Mouse (Mus musculus) yolk sac, embryonic 10.5 days (tissue): Measurements from ENCODE around the gene Ces3a.
"Not testable (repeated sequence)": the region's sequence is repeated elsewhere in the genome, so short reads cannot be mapped to it uniquely, and the experiment has no call there.

Experiments
- DNase-seq: peaks from one replicate; pipeline ENCODE4 v3.0.0-alpha.2; 2017; ENCODE audit warnings: low spot score

The Ces3a gene

DNA sequence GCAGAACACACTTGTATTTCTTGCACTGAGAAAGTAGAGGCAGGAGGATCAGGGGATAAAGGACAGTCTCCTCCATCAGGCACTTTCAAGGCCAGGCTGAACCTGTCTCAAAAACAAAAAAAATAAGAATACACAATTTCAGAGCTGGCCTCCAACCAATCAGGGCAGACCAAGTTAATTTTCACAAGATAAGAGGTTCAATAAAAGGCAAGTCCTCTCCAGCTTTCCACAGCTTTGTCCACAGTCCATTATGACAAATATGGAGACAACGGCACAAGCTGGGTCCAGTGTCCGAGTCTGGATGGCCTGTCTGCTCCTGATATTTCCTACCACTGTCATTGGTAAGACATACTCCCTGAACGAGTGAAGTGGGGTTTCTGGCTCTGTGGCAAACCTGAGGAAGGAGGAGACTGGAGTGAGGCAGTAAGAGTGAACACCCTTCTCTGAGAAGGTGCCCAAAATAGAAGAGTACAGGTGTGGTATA is at the start of gene Ces3a:
TSS of gene Ces3a (plus strand) at position 231 of the 484 bp plus-strand sequence.
- no peak for DNase-seq

DNA sequence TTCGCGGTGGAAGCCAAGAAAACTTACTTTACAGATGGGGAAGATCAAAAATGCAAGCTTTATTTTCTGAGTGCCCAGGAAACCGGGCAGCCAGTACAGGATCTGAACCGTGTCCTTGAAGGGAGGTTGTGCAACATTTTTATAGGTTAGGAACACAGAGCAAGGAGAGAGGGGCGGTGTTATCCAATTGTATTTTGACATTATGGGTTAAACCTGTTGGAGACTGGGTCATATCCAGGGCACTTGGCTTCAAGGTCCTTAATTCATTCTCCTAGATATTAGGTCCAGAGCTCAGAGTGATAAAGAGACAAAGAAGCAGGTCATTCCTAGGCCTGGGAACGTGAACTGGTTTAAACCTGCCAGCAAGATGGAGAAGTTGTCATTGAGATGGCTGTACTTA is 49.2 kb upstream of the Ces3a start:
- no peak for DNase-seq

DNA sequence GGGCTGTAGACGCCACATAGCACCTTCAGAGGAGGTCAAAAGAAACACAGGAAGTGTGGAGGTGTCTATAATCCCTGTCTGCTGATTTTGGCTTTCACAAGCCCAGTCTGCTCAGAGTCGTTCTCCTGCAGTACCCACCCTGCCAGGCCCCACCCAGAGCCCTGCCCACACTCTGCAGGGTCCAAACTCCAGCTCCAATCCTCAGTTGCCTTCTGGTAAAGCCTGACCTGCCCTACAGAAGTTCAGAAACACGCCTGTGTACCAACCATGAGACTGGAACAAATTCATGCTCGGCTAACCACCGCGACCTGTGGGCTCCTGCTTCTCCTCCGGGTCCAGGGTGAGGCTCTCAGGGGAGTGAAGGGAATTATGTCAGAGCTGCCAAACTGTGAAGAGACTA is 47.8 kb upstream of the Ces3a start, which contains the start of gene Ces2h:
TSS of gene Ces2h (plus strand) at position 268 of the 400 bp plus-strand sequence.
- no peak for DNase-seq

DNA sequence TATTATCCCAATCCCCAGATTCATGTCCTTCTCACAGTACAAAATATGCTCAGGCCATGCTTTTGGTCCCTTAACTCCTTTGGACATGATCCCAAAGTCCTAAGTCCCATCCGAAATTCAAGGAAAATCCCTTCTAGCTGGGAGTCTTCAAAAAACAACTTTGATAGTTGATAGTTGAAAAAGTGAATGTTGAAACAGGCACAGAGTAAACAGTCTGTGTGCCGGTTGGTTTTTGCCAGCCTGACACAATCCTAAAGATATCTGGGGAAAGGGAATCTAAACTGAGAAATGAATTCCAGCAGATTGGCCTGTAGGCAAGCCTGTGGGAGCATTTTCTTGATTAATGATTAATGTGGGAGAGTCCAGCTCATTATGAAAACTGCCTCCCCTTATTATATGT is 38.4 kb upstream of the Ces3a start:
- no peak for DNase-seq

DNA sequence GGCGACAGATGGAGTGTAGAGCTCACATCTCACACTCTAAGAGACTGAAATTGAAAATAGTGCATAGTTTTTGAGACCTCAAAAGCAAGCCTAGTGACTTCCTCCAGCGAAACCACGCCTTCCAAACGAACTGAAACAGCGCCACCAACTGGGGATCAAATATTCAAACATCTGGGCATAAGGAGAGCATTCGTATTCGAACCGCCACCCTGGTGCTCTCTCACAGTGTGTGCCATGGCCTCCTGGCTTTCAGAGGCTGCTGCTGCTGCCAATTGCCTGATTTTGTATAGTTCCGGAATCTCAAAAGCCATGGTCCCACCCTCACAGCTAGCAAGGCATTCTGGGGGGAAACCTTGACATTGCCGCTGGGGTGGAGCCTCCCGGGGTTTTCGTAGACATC is 37.3 kb upstream of the Ces3a start:
- no peak for DNase-seq

DNA sequence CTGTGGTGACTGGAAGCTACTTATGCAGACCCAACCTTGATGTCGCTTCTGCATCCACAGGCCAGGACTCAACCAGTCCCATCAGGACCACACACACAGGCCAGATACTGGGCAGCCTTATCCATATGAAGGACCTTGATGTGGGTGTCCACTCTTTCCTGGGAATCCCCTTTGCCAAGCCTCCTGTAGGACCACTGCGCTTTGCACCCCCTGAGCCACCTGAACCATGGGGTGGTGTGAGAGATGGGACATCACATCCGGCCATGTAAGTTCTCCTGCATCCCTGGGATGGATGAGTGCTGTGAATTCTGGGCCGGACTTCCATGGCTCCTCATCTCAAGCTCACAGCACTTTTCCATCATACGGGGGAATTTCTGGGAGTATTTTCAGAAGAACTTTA is 34.0 kb upstream of the Ces3a start:
- DNase-seq, result no peak

DNA sequence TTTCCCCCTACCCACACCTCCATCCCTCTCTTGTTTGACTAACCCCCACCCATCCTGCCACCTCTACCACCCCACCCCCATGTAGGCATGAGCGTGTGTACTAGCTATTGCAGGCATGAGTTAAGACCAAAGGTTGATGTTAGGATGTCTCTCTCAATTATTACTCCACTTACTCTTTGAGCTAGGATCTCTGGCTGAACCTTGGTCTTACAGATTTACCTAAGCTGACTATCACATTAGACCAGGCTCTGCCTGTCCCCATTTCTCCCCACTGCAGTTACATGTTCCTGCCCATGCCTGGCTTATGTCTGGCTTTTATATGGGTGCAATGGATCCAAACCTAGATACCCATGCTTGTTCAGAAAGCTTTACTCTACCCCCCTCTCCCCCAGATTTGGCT is 26.4 kb upstream of the Ces3a start:
- no peak for DNase-seq

DNA sequence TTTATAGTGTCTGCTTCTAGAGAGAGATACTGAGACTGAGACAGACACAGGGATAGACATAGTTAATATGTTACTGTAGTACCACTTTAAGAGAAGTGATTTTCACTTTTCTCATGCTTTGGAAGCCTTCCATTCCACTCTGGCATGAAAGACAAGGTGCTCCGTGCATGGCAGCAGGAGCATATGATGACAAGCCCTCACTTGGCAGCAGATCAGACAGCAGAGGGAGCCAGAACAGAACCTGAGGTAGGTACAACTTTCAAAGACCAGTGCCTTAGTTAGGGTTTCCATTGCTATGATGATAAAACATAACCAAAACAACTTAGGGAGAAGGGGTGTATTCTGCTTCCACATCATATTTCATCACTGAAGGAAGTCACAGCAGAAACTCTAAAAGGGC is 25.3 kb upstream of the Ces3a start:
- no peak for DNase-seq

DNA sequence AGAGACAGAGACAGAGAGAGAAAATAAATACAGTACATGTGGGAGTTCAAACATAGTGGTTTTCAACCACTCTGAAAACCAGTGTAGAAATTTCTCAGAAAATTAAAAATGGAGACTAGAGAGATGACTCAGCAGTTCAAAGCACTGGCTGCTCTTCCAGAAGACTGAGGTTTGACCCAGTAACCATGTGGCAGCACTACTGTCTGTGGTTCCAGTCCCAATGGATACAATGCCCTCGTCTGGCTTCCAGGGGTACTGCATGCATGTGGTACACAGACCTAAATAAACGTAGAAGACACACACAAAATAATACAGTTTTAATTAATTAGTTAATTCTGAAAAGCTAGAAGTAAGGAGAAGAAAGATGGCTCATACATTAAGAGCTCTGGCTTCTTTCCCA is 23.4 kb upstream of the Ces3a start:
- DNase-seq, result no peak

DNA sequence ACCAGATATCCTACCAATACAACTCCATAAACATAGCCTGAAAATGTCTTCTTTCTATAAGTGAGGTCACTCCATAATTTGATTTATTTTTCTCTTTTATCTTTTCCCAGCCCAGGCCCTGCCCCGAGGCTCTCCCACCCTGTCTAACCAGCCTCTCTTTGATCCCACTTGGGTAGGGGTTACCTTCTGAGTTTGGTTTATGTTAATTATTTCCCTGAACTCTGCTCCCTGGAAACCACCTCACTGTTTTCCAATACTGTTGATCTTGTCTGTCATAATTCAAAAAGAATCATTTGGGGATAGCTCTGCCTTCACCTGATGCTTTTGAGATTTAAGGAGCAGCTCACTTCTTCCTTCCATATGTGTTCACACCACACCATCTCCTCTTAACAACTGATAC is 4.9 kb upstream of the Ces3a start:
- no peak for DNase-seq

DNA sequence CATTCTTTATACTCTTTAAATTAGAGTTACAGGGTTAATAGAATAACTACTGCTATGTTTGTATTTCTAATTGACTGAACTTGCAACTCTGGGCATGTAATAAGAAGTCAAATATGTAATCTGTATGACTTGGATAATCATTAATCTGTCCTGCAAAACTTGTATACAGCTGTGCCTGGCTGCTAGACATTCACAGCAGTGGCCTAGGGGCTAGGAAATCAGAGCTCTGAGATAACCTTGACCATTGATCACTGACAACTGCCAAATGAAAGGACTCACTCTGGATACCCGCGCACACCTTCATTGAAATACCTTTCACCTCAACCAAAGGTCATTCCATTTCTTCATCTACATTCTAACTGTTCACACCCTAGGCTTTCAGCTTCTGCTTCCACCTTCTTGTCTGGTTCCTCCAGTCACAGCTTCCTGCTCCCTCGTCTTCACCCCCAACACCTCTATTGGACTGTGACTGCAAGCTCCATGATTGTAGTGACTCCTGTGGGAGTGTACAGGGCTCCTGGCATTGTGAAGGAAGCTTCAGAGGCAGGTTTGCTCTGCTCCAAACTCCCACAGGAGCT is 2.5 kb upstream of the Ces3a start:
- no peak for DNase-seq

DNA sequence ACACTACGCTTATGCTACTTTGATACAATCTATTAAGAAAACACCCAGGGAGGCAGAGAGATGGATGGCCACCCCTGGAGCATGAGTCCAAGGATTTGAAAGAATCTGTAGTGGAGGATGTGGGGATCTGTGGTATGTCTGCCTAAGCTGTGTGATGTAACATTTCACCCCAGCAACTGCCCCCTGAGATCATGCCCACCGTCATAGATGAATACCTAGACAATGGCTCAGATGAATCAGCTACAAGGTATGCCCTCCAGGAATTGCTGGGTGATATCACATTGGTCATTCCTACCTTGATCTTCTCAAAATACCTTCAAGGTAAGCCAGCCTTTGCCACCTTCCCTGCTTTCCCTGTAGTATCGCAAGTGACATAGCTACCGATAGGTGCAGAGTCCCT is 7.8 kb downstream of the Ces3a start:
- DNase-seq, result no peak

DNA sequence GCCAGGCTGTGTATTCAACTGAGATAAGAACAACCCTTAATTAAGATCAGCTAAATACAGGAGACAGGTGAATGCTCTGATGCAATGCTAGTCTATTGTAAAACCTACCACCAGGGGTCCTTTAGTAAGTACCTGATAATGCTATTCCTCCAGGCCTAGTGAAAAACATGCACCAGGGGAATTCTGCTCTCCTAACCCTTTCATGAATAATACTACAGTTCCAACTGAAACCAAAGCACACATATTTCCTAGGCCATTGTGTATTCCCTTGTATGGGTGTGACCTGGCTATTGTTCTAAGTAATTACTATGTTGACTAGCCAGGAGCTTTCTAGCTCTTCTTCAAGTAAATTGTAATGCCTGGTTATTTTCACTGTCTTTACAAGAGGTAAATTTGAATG is 11.7 kb downstream of the Ces3a start:
- no peak for DNase-seq

DNA sequence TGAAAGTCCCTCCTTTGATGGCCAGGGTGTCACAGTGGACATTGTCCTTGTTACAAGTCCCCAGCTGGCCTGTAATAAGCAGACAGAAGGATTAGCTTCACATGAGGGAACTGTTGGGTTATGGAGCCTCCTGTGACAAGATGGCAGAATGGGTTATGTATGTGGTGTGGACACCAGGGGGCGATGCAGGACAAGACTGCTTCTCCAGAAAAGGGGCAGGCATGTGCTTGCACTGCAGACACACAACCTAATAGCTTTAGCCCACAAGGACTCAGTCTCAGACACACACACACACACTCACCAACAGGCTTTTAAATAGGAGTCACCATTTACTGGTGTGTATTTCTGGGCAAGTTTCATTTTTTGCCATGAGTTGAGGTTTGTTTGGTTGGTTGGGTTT is 18.4 kb downstream of the Ces3a start:
- peak; percentile 76 for DNase-seq

DNA sequence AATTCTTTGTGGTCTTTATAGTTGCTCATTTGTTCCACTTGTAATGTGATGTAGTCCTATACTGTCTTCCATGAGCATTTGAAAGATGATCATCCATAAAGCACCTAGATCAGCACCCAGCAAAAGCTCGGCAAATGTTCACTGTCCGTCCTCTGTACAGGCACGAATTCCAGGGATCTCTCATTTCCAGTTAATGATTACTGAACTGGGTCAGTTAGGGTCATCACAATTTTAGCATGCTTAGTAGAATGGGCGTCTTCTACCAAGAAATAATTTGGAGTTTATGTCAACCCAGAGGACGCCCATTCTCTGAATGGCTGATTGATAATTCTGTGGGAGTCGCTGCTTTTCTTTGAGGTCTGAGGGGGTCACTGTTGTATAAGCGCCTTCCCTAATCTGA is 19.5 kb downstream of the Ces3a start:
- DNase-seq, result not testable (repeated sequence)

DNA sequence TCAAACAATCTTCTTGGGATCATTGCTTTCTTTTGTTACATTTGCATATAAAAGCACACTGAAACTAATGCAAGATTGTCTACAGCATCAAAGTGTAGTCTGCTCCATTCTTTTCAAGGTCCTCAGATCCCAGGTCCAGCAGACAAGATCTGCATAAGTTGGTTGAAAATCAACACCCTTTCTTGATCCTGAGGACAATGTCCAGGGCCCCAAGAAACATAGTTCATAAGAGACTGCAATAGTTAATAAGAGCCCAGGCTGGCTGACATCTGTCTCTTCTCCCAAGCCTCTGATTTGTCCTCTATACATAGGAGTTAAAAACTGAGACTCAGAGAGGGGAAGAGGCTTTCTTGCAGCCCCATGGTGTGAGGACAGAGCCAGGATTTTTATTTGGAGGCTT is 20.6 kb downstream of the Ces3a start:
- no peak for DNase-seq

DNA sequence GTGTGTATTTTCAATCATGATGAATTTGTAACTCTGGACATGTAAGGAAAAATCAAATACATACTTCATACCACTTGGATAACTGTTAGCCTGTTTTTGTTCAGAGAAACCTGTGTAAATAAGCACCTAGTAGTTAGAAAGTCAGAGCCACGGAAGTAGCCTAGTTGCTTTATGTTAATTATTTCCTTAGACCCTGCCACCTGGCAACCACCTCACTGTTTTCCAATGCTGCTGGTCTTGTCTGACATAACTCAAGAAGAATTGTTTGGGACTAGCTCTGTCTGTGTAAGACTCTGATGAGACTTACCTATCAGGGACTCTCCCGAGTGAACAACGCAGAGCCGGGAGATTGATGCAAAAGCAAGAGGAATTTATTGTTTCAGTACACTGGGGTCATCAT is 28.2 kb downstream of the Ces3a start:
- DNase-seq, result peak; percentile 29

DNA sequence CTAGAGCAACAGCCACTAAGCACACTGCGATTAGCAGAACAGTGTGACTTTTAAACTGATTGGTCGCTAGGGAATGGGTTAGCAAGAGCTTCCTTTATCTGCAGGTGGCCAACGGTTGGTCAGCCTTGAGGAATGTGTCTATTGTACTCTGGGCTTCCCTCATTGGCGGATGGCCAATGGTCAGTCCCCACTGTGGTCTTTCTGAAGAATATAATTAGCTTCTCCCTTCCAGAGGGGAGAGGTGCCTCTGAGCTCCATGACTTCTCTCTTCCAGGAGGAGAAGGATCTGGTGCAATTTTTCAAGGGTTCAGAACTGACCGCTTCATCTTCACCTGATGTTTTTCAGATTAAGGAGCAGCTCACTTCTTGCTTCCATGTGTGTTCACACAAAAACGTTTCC is 28.7 kb downstream of the Ces3a start:
- DNase-seq, result no peak

DNA sequence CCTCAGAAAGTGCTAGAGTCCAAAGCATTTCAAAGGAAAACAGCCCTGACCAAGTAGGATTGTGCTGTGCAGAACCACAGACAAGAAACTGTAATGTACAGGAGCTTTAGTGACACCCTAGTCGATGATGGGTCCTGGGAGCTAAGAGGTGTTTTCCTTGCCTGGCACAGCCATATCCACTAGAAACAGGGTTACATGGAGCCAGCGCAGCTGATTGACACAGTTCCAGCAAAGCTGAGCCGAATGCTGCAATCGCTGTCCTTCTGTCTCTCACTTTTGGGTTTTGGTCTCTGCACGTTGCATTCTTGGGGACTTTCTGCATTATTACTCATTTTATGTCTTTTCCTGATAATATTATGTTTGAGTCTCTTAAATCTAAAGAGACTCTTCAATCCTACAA is 30.2 kb downstream of the Ces3a start:
- no peak for DNase-seq

DNA sequence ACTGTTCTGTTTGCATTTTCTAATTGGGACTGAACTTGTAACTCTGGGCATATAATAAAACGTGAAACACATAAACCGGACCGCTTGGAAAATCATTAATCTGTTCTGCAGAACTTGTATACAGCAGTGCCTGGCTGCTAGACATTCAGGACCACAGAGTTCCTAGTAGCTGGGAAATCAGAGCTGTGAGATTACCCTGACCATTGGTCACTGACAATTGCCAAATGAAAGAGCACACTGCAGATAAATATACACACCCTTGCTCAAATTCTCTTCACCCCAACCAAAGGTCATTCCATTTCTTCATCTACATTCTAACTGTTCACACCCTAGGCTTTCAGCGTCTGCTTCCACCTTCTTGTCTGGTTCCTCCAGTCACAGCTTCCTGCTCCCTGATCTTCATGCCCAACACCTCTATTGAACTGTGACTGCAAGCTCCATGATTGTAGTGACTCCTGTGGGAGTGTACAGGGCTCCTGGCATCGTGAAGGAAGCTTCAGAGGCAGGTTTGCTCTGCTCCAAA is 32.5 kb downstream of the Ces3a start:
- DNase-seq, result no peak

DNA sequence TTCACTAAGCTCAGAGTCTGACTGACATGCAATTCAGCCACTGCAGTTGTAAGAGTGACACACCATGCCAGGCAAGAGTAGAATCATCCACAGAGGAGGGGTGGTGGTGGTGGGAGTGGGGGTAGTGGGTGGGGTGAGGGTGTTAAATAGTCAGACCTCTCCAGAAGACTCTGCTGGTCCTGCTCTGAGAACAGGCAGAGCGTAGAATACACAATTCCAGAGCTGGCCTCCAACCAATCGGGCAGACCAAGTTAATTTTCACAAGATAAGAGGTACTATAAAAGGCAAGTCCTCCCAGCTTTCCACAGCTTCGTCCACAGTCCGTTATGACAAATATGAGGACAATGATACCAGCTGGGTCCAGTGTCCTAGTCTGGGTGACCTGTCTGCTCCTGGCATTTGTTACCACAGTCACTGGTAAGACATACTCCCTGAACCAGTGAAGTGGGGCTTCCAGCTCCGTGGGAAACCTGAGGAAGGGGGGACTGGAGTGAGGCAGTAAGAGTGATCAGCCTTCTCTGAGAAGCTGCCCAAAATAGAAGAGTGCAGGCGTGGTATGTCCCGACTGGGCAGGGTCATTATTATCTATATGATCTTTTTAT is 35.1 kb downstream of the Ces3a start, which contains the start of gene Ces3b:
TSS of gene Ces3b (plus strand) at position 305 of the 602 bp plus-strand sequence.
- no peak for DNase-seq

DNA sequence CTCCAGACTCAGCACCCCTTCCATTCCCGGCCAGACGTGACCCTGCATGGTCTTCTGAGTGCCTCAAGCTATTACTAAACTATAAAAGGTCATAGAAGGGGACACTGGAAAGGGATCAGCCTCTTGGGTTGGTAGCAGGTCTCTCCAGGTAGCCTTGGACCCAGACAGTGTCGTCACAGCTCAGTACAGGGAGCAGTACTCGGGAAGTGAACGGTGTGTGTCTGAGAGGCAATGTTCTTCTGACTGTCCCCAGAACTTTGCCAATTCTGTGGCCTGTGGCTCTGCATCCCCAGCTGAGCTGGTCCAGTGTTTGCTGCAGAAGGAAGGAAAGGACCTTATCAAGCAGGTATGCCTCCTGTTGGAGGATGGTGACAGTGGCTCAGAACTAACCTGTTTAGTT is 39.8 kb downstream of the Ces3a start:
- not testable (repeated sequence) for DNase-seq

DNA sequence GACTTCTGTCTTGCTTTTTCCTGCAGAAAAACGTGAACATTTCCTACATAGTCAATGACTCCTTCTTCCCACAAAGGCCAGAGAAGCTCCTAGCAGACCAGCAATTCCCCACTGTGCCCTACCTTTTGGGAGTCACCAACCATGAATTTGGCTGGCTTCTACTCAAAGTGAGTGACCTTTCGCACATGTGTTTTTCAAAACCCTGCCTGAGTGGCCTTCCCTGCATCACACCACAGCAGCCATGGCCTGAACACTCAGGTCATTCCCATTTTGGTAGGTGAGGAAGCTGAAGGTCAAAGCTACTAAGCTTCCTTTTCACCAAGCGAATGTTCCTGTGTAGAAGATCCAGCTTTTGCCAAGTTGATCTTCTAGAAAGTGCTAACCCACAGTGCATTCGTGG is 40.2 kb downstream of the Ces3a start:
- DNase-seq, result no peak

DNA sequence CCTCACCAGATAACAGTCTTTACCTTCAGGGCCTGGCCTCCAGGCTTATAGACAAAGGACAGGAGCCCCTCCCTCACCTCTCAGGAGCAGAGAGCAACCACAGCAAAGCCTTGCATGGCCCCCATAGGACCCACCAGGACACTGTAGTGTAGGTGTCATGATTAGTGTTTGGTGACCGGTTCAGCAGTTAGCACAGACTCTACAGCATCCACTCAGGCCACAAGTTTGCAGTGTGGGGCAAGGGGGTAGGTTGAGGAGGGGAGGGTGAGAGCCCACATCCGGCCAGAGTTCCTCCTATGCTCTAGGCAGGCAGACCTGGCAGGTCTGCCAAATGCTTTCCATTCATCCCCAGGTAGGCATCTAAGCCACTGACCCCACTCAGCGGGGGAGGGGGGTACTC is 45.6 kb downstream of the Ces3a start:
- DNase-seq, result no peak
